In the genomic region with DNA sequence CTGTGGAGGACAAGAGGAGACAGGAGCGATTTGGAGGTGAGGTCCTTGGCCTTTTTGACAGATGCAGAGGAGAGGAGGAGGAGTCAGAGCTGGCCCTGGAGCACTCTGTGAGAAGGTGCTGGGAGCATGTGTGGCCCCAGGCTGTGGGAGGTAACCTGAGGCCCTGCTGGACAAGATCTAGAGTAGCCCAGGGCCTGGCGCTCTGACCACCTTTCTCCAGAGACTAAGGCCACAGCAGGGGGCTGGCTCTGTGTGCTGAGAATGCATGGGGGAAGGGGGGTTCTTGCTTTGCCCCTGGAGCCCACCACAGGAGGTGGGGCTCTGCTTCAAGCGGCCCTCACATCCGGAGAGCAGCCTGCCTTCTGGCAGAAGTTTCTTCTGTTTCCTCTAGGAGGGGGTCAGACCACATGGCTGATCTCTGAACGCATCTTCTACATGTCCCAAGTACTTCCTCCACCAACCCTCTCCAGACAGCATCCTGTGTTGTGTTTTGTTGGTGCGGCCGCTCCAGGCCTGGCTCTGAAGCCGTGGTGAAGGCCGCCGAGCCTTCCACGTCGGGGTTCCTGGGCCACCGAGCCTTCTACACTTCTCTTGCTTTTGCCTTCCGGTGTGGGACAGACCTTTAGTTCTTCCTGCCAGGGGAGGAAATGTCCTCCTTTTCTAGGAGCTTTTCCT, we compare ENCODE assay signal across 13 mouse cellular contexts. TPM values are rescaled to one million over a fixed set of nuclear protein-coding genes. Genes with fewer than 3 reads are reported as not detected.
DNase-seq lines count a peak whose midpoint lies in the region; ATAC-seq and TF ChIP-seq lines count a peak whose summit lies in the region.
"Had no signal": no experiment of that assay in that cellular context is flagged by ENCODE, and none has a peak within 500 bp of the region (broad histone marks: within the 10 kb centered on the region; RNA-seq: fewer than 3 reads in every experiment).

No protein-coding gene starts in this region.

- no peaks in the 10 kb centered on the region for H3K9me3 ChIP-seq in lung, embryonic 15.5 days
- no peaks in the 10 kb centered on the region for H3K9me3 ChIP-seq in limb, embryonic 14.5 days (ENCODE audit: control insufficient read depth, low read length)
- H3K9me3 ChIP-seq: forebrain, embryonic 12.5 days; heart, embryonic 12.5 days had no signal

- no peak for DNase-seq in lung, postnatal 14 days
- peak; percentile 77 for DNase-seq in R1 (ENCODE audit: low read depth, low spot score)
- no peak for DNase-seq in limb, embryonic 14.5 days (ENCODE audit: low spot score)
- peak; percentile 81 for DNase-seq in thymus, postnatal 0 days (ENCODE audit: low spot score)
- no peak for DNase-seq in adrenal gland, adult (ENCODE audit: inconsistent age in 2 of 2, low spot score in 1 of 2)
- no peak for DNase-seq in layer of hippocampus, postnatal 14 days (ENCODE audit: low spot score in 2 of 2)
- no peak for DNase-seq in cerebellum, adult 8-10 months
- DNase-seq: cerebellum, adult 2 months; right cerebral cortex, adult 18-20 months had no signal

- 62% methylated on average over 14 of the region's 14 CpGs for WGBS in lung, embryonic 15.5 days
- 59% methylated on average over 14 of the region's 14 CpGs for WGBS in limb, embryonic 14.5 days

- H3K36me3 ChIP-seq in lung, embryonic 15.5 days, result no peaks in the 10 kb centered on the region
- H3K36me3 ChIP-seq in limb, embryonic 14.5 days (ENCODE audit: control insufficient read depth, insufficient read depth, low read length), result no peaks in the 10 kb centered on the region
- H3K36me3 ChIP-seq: forebrain, embryonic 12.5 days; heart, embryonic 12.5 days had no signal

- TF ChIP-seq POLR2A in limb, embryonic 14.5 days (IDR thresholded peaks at IDR 0.05; ENCODE audit: borderline replicate concordance, extremely low read depth, insufficient read depth, insufficient read length), result no peak

- H3K4me3 ChIP-seq in lung, embryonic 15.5 days, result no peak overlapping the region
- no peak overlapping the region for H3K4me3 ChIP-seq in limb, embryonic 14.5 days (replicated peaks; ENCODE audit: low read length)
- H3K4me3 ChIP-seq: forebrain, embryonic 12.5 days; heart, embryonic 12.5 days had no signal

- H3K4me1 ChIP-seq in lung, embryonic 15.5 days, result peaks cover 18% of the 10 kb centered on the region; the same call in 1 of the 2 replicates
- H3K4me1 ChIP-seq in limb, embryonic 14.5 days (ENCODE audit: control insufficient read depth, insufficient read depth, low read length), result peaks cover 4% of the 10 kb centered on the region

- H3K27me3 ChIP-seq in lung, embryonic 15.5 days, result no peaks in the 10 kb centered on the region
- H3K27me3 ChIP-seq in limb, embryonic 14.5 days (ENCODE audit: control insufficient read depth, insufficient read depth, low read length), result no peaks in the 10 kb centered on the region
- H3K27me3 ChIP-seq: heart, embryonic 12.5 days had no signal

- 0 out of 2 replicates have a peak overlapping the region, but pooled peaks have one; percentile 0 for H3K27ac ChIP-seq in lung, embryonic 15.5 days
- 0 out of 2 replicates have a peak overlapping the region, but pooled peaks have one; percentile 13 for H3K27ac ChIP-seq in limb, embryonic 14.5 days (replicated peaks; ENCODE audit: low read depth, low read length)
- H3K27ac ChIP-seq: forebrain, embryonic 12.5 days had no signal

- H3K9ac ChIP-seq in lung, embryonic 15.5 days, result peak overlapping the region; percentile 20; the same call in 1 of the 2 replicates
- no peak overlapping the region for H3K9ac ChIP-seq in limb, embryonic 14.5 days (ENCODE audit: low read depth, low read length, severe bottlenecking)
- H3K9ac ChIP-seq: forebrain, embryonic 12.5 days; heart, embryonic 12.5 days had no signal

- no peak for ATAC-seq in lung, embryonic 15.5 days (ENCODE audit: borderline replicate concordance, extremely low read depth, low FRiP score, low TSS enrichment)
- ATAC-seq in limb, embryonic 14.5 days (ENCODE audit: low FRiP score, low read depth), result no peak

- no peak overlapping the region for H3K4me2 ChIP-seq in lung, embryonic 15.5 days
- no peak overlapping the region for H3K4me2 ChIP-seq in limb, embryonic 14.5 days (replicated peaks; ENCODE audit: low read depth, low read length, severe bottlenecking)
- H3K4me2 ChIP-seq: forebrain, embryonic 12.5 days; heart, embryonic 12.5 days; midbrain, embryonic 11.5 days had no signal

RNA-seq across cellular contexts. Expression of a gene that starts 10.3 kb away (rescaled TPM):
- polyA plus RNA-seq in lung, embryonic 15.5 days (2015; fragmentation: Nextera tagmentation; extraction: Ambion mirVana), result 406 and 408 TPM in 2 replicates
- polyA plus RNA-seq in limb, embryonic 14.5 days (2012; rRNA removed), result 325 and 365 TPM in 2 replicates
- polyA plus RNA-seq in limb, embryonic 14.5 days (2014; fragmentation: Nextera tagmentation; extraction: Ambion mirVana), result 532 and 538 TPM in 2 replicates
- 1,143 and 1,161 TPM in 2 replicates for polyA plus RNA-seq in thymus, postnatal 0 days (2015; fragmentation: Nextera tagmentation; extraction: Ambion mirVana)
- 100 to 1,000 TPM; 271 to 295 TPM for total RNA-seq in layer of hippocampus, postnatal 14 days (2021)

RNA-seq across cellular contexts. Expression of a gene that starts 15.9 kb away (rescaled TPM):
- polyA plus RNA-seq in lung, embryonic 15.5 days (2015; fragmentation: Nextera tagmentation; extraction: Ambion mirVana), result 9.1 and 9.6 TPM in 2 replicates
- 21.9 and 24.1 TPM in 2 replicates for polyA plus RNA-seq in limb, embryonic 14.5 days (2012; rRNA removed)
- polyA plus RNA-seq in limb, embryonic 14.5 days (2014; fragmentation: Nextera tagmentation; extraction: Ambion mirVana), result 7.6 and 12.0 TPM in 2 replicates
- 15.1 and 15.2 TPM in 2 replicates for polyA plus RNA-seq in thymus, postnatal 0 days (2015; fragmentation: Nextera tagmentation; extraction: Ambion mirVana)
- total RNA-seq in layer of hippocampus, postnatal 14 days (2021), result 10 to 100 TPM; 22.0 to 24.2 TPM

RNA-seq across cellular contexts. Expression of a gene that starts 23.4 kb away (rescaled TPM):
- polyA plus RNA-seq in lung, embryonic 15.5 days (2015; fragmentation: Nextera tagmentation; extraction: Ambion mirVana), result 18.3 and 19.7 TPM in 2 replicates
- polyA plus RNA-seq in limb, embryonic 14.5 days (2012; rRNA removed), result 9.0 and 10.3 TPM in 2 replicates
- polyA plus RNA-seq in limb, embryonic 14.5 days (2014; fragmentation: Nextera tagmentation; extraction: Ambion mirVana), result 15.5 and 18.1 TPM in 2 replicates
- polyA plus RNA-seq in thymus, postnatal 0 days (2015; fragmentation: Nextera tagmentation; extraction: Ambion mirVana), result 1,124 and 1,206 TPM in 2 replicates
- total RNA-seq in layer of hippocampus, postnatal 14 days (2021), result 1 to 10 TPM in 1 of 2 experiments, under 1 TPM in 1; 0.86 to 1.5 TPM

RNA-seq across cellular contexts. Expression of a gene that starts 57.6 kb away (rescaled TPM):
- 3.0 and 5.6 TPM in 2 replicates for polyA plus RNA-seq in lung, embryonic 15.5 days (2015; fragmentation: Nextera tagmentation; extraction: Ambion mirVana)
- polyA plus RNA-seq in limb, embryonic 14.5 days (2012; rRNA removed), result 8.2 and 11.3 TPM in 2 replicates
- 12.3 and 12.4 TPM in 2 replicates for polyA plus RNA-seq in limb, embryonic 14.5 days (2014; fragmentation: Nextera tagmentation; extraction: Ambion mirVana)
- 6.1 and 6.4 TPM in 2 replicates for polyA plus RNA-seq in thymus, postnatal 0 days (2015; fragmentation: Nextera tagmentation; extraction: Ambion mirVana)
- total RNA-seq in layer of hippocampus, postnatal 14 days (2021), result 1 to 10 TPM; 1.2 to 2.2 TPM

Comparison
In these comparisons a context has a peak if more than half of its experiments do, and no peak if none do; other contexts are left out.
1. DNase-seq: peak in R1 (single experiment) and thymus, postnatal 0 days (single experiment); none in lung, postnatal 14 days (single experiment), limb, embryonic 14.5 days (single experiment), adrenal gland, adult (0 of 2), layer of hippocampus, postnatal 14 days (0 of 2) and cerebellum, adult 8-10 months (single experiment).
2. RNA of a gene that starts 23.4 kb away (polyA plus RNA-seq): 1,124 to 1,206 TPM in thymus, postnatal 0 days; 18.3 to 19.7 TPM in lung, embryonic 15.5 days and 9.0 to 18.1 TPM in limb, embryonic 14.5 days; every median in the first group is over 10 times any median in the second.